ENCODE assay signal across 8 mouse cellular contexts in genomic region chr9:63664792-63665646, GRCm38 (mm10).
DNase-seq lines count a peak whose midpoint lies in the region; ATAC-seq lines count a peak whose summit lies in the region.

No protein-coding gene starts in this region.

- no peaks in the 10 kb centered on the region for H3K27me3 ChIP-seq in forebrain, embryonic 11.5 days (ENCODE audit: control insufficient read depth, insufficient read depth, low read length)

- no peak overlapping the region for H3K4me2 ChIP-seq in forebrain, embryonic 11.5 days (ENCODE audit: low read depth, low read length, severe bottlenecking)

- peak; percentile 70 for DNase-seq in left cerebral cortex, postnatal 4 days
- no peak for DNase-seq in left cerebral cortex, adult 9 months (ENCODE audit: low spot score in 2 of 2)
- no peak for DNase-seq in forebrain, embryonic 11.5 days (ENCODE audit: low spot score)
- DNase-seq in kidney, postnatal 10 days: peak; percentile 77
- DNase-seq in retina, postnatal 1 day: peak; percentile 83
- DNase-seq in thymus, postnatal 36 days: no peak
- no peak for DNase-seq in cerebellum, postnatal 4 days (ENCODE audit: low spot score in 2 of 2)
- no peak for DNase-seq in right cerebral cortex, postnatal 36 days (ENCODE audit: low spot score in 2 of 2)

- H3K9ac ChIP-seq in forebrain, embryonic 11.5 days (ENCODE audit: low read length): no peak overlapping the region; the same call in 1 of the 2 replicates

- no peaks in the 10 kb centered on the region; the same call in 1 of the 2 replicates for H3K36me3 ChIP-seq in forebrain, embryonic 11.5 days (ENCODE audit: control insufficient read depth, insufficient read depth, low read length)

- intact Hi-C loops in left cerebral cortex, postnatal 4 days (cut with DNase I): no loop called here

- no peak overlapping the region for H3K4me3 ChIP-seq in forebrain, embryonic 11.5 days (ENCODE audit: low read depth, low read length)

- no peak for ATAC-seq in forebrain, embryonic 11.5 days (replicated peaks; ENCODE audit: low FRiP score)

- no peaks in the 10 kb centered on the region for H3K9me3 ChIP-seq in forebrain, embryonic 11.5 days (ENCODE audit: control insufficient read depth, low read length)

- H3K4me1 ChIP-seq in forebrain, embryonic 11.5 days (replicated peaks; ENCODE audit: control insufficient read depth, insufficient read depth, low read length): peaks cover 13% of the 10 kb centered on the region; the same call in 1 of the 2 replicates

- H3K27ac ChIP-seq in forebrain, embryonic 11.5 days (ENCODE audit: low read depth, low read length): peak overlapping the region; percentile 12; the same call in 1 of the 2 replicates

- 53% methylated on average over 13 of the region's 13 CpGs for WGBS in forebrain, embryonic 11.5 days

Comparison
In these comparisons a context has a peak if more than half of its experiments do, and no peak if none do; other contexts are left out.
1. DNase-seq: peak in left cerebral cortex, postnatal 4 days (single experiment), kidney, postnatal 10 days (single experiment) and retina, postnatal 1 day (single experiment); none in left cerebral cortex, adult 9 months (0 of 2), forebrain, embryonic 11.5 days (single experiment), thymus, postnatal 36 days (0 of 2), cerebellum, postnatal 4 days (0 of 2) and right cerebral cortex, postnatal 36 days (0 of 2).